Mouse (Mus musculus) heart, embryonic 16.5 days (tissue): ENCODE measurements around the gene Creb3l2. TPM values are rescaled to one million over a fixed set of nuclear protein-coding genes. Genes with fewer than 3 reads are reported as not detected.

ENCODE experiments used
- ATAC-seq: fragments of 200-750 bp; cut with Nextera tagmentation; replicated peaks from 2 replicates; pipeline ENCODE4 v1.8.0; 2017; ENCODE audit warnings: moderate number of reproducible peaks; ENCODE audit not compliant: insufficient read depth, low FRiP score; ENCODE audit errors: extremely low read depth
- H3K27ac ChIP-seq: fragments of 300-500 bp; sonication (generic); 2 replicates; pipeline ENCODE4 v1.5.1; 2014; ENCODE audit warnings: mild to moderate bottlenecking, low read length, control low read depth, moderate library complexity
- H3K27me3 ChIP-seq: fragments of 300-500 bp; sonication (generic); 2 replicates; pipeline ENCODE4 v1.6.1; 2014; ENCODE audit warnings: low read length, mixed read lengths; ENCODE audit not compliant: control insufficient read depth, insufficient read depth
- H3K36me3 ChIP-seq: fragments of 300-500 bp; sonication (generic); 2 replicates; pipeline ENCODE4 v1.6.1; 2014; ENCODE audit not compliant: control insufficient read depth, insufficient read depth
- H3K4me1 ChIP-seq: fragments of 300-500 bp; sonication (generic); 2 replicates; pipeline ENCODE4 v1.6.1; 2014; ENCODE audit warnings: low read length, mixed read lengths; ENCODE audit not compliant: control insufficient read depth, insufficient read depth
- H3K4me2 ChIP-seq: fragments of 300-500 bp; sonication (generic); 2 replicates; pipeline ENCODE4 v1.6.1; 2014; ENCODE audit warnings: low read depth, mild to moderate bottlenecking, control low read depth, low read length
- H3K4me3 ChIP-seq: fragments of 300-500 bp; sonication (generic); 2 replicates; pipeline ENCODE4 v1.5.1; 2014; ENCODE audit warnings: mild to moderate bottlenecking, control low read depth, low read length
- H3K9ac ChIP-seq: fragments of 300-500 bp; sonication (generic); 2 replicates; pipeline ENCODE4 v1.6.1; 2014; ENCODE audit warnings: low read length, control low read depth
- H3K9me3 ChIP-seq: fragments of 300-500 bp; sonication (generic); replicated peaks from 2 replicates; pipeline ENCODE4 v1.6.1; 2016; ENCODE audit warnings: low read length; ENCODE audit not compliant: control insufficient read depth
- WGBS: fragments of 180-500 bp; shearing (Covaris S2); extraction: QIAGEN DNeasy Blood & Tissue Kit; methylation state at CpG from one replicate; pipeline ENCODE4 v1.1.7; 2014; 5-methylcytosine and 5-hydroxymethylcytosine counted together
- polyA plus RNA-seq: library from polyadenylated mRNA; unstranded; fragments of >200 nt; fragmentation: Nextera tagmentation; extraction: Ambion mirVana; gene quantifications from 2 replicates; pipeline ENCODE4 v1.2.1, GENCODE M21; 2015

Creb3l2 gene
- polyA plus RNA-seq, 1 experiment from 2014 or later: 28.2 TPM

GRCm38 (mm10) chr6:37397254-37397653, 44.7 kb downstream of the Creb3l2 start:
- WGBS: 61% methylated on average over 4 of the region's 4 CpGs
- H3K36me3 ChIP-seq: no peaks in the 10 kb centered on the region
- no peaks in the 10 kb centered on the region for H3K9me3 ChIP-seq
- no peak for ATAC-seq
- no peak overlapping the region for H3K27ac ChIP-seq
- no peaks in the 10 kb centered on the region for H3K27me3 ChIP-seq
- H3K4me2 ChIP-seq: no peak overlapping the region
- H3K4me1 ChIP-seq: peaks cover 82% of the 10 kb centered on the region
- no peak overlapping the region for H3K9ac ChIP-seq
- no peak overlapping the region for H3K4me3 ChIP-seq

- 76% methylated on average over 4 of the region's 4 CpGs for WGBS
Measured at GRCm38 (mm10) chr6:37396127-37396526, 45.8 kb downstream of the Creb3l2 start.

GRCm38 (mm10) chr6:37393263-37393662, 48.7 kb downstream of the Creb3l2 start:
- H3K4me1 ChIP-seq: peaks cover 75% of the 10 kb centered on the region
- no peaks in the 10 kb centered on the region for H3K36me3 ChIP-seq
- ATAC-seq: no peak
- no peak overlapping the region for H3K4me2 ChIP-seq
- H3K4me3 ChIP-seq: no peak overlapping the region
- no peak overlapping the region for H3K9ac ChIP-seq
- 53% methylated on average over 6 of the region's 6 CpGs for WGBS
- no peaks in the 10 kb centered on the region for H3K9me3 ChIP-seq
- H3K27ac ChIP-seq: no peak overlapping the region
- H3K27me3 ChIP-seq: no peaks in the 10 kb centered on the region

More at GRCm38 (mm10) chr6:37396127-37396526, 45.8 kb downstream of the Creb3l2 start:
- no peak for ATAC-seq
- no peak overlapping the region for H3K9ac ChIP-seq
- H3K4me3 ChIP-seq: no peak overlapping the region
- no peaks in the 10 kb centered on the region for H3K27me3 ChIP-seq
- no peaks in the 10 kb centered on the region for H3K36me3 ChIP-seq
- H3K9me3 ChIP-seq: no peaks in the 10 kb centered on the region
- H3K4me1 ChIP-seq: peaks cover 77% of the 10 kb centered on the region
- no peak overlapping the region for H3K4me2 ChIP-seq
- no peak overlapping the region for H3K27ac ChIP-seq

GRCm38 (mm10) chr6:37392262-37392661, 49.7 kb downstream of the Creb3l2 start:
- no peak overlapping the region for H3K4me3 ChIP-seq
- no peaks in the 10 kb centered on the region for H3K27me3 ChIP-seq
- H3K9ac ChIP-seq: no peak overlapping the region
- ATAC-seq: no peak
- H3K36me3 ChIP-seq: no peaks in the 10 kb centered on the region
- H3K4me2 ChIP-seq: no peak overlapping the region
- 78% methylated on average over 6 of the region's 6 CpGs for WGBS
- H3K27ac ChIP-seq: peak overlapping the region; percentile 26; the same call in 1 of the 2 replicates
- no peaks in the 10 kb centered on the region for H3K9me3 ChIP-seq
- peaks cover 70% of the 10 kb centered on the region for H3K4me1 ChIP-seq

- Histone ChIP-seq H3K4me1 (peaks cover 71% of the 10 kb centered on the region), H3K4me3 (no peak overlapping the region), H3K9ac (no peak overlapping the region), H3K27ac (peak overlapping the region; percentile 63), H3K4me2 (no peak overlapping the region), H3K9me3 (no peaks in the 10 kb centered on the region), H3K36me3 (no peaks in the 10 kb centered on the region), H3K27me3 (no peaks in the 10 kb centered on the region)
- no peak for ATAC-seq
- WGBS: 54% methylated on average over 7 of the region's 7 CpGs
Measured at GRCm38 (mm10) chr6:37391313-37391712, 50.6 kb downstream of the Creb3l2 start.

GRCm38 (mm10) chr6:37388960-37389359, 53.0 kb downstream of the Creb3l2 start:
- no peaks in the 10 kb centered on the region for H3K36me3 ChIP-seq
- WGBS: 21% methylated on average over 8 of the region's 8 CpGs
- H3K9ac ChIP-seq: no peak overlapping the region
- ATAC-seq: peak; percentile 86
- no peaks in the 10 kb centered on the region for H3K27me3 ChIP-seq
- peaks cover 67% of the 10 kb centered on the region for H3K4me1 ChIP-seq
- H3K27ac ChIP-seq: peak overlapping the region; percentile 86
- no peak overlapping the region for H3K4me3 ChIP-seq
- no peaks in the 10 kb centered on the region for H3K9me3 ChIP-seq
- H3K4me2 ChIP-seq: peak overlapping the region; percentile 24; the same call in 1 of the 2 replicates

GRCm38 (mm10) chr6:37388501-37388900, 53.4 kb downstream of the Creb3l2 start:
- Histone ChIP-seq H3K9me3 (no peaks in the 10 kb centered on the region), H3K36me3 (no peaks in the 10 kb centered on the region), H3K4me3 (no peak overlapping the region), H3K9ac (no peak overlapping the region), H3K4me1 (peaks cover 70% of the 10 kb centered on the region), H3K27me3 (no peaks in the 10 kb centered on the region), H3K4me2 (peak overlapping the region; percentile 24; the same call in 1 of the 2 replicates), H3K27ac (peak overlapping the region; percentile 86)
- 0 out of 2 replicates have a peak, but pooled peaks have one; percentile 9 for ATAC-seq
- 45% methylated on average over 6 of the region's 6 CpGs for WGBS

- H3K27me3 ChIP-seq: no peaks in the 10 kb centered on the region
- H3K36me3 ChIP-seq: no peaks in the 10 kb centered on the region
- ATAC-seq: no peak
- H3K9me3 ChIP-seq: no peaks in the 10 kb centered on the region
- WGBS: 73% methylated on average over 4 of the region's 4 CpGs
- H3K4me3 ChIP-seq: no peak overlapping the region
- no peak overlapping the region for H3K9ac ChIP-seq
- peaks cover 60% of the 10 kb centered on the region for H3K4me1 ChIP-seq
- H3K27ac ChIP-seq: peak overlapping the region; percentile 19; the same call in 1 of the 2 replicates
- no peak overlapping the region for H3K4me2 ChIP-seq
Measured at GRCm38 (mm10) chr6:37387281-37387680, 54.7 kb downstream of the Creb3l2 start.

- ATAC-seq: no peak
- no peak overlapping the region for H3K27ac ChIP-seq
- H3K4me1 ChIP-seq: peaks cover 54% of the 10 kb centered on the region
- no peaks in the 10 kb centered on the region for H3K27me3 ChIP-seq
- no peak overlapping the region for H3K4me3 ChIP-seq
- WGBS: 80% methylated on average over 2 of the region's 2 CpGs
- no peak overlapping the region for H3K4me2 ChIP-seq
- H3K9me3 ChIP-seq: no peaks in the 10 kb centered on the region
- H3K36me3 ChIP-seq: no peaks in the 10 kb centered on the region
- H3K9ac ChIP-seq: no peak overlapping the region
Measured at GRCm38 (mm10) chr6:37385602-37386285, 56.2 kb downstream of the Creb3l2 start.
